Mouse (Mus musculus): ENCODE data around the gene Defb6. TPM values are rescaled to one million over a fixed set of nuclear protein-coding genes. Genes with fewer than 3 reads are reported as not detected.

Gene Defb6
- not detected for total RNA-seq (2021)

DNA sequence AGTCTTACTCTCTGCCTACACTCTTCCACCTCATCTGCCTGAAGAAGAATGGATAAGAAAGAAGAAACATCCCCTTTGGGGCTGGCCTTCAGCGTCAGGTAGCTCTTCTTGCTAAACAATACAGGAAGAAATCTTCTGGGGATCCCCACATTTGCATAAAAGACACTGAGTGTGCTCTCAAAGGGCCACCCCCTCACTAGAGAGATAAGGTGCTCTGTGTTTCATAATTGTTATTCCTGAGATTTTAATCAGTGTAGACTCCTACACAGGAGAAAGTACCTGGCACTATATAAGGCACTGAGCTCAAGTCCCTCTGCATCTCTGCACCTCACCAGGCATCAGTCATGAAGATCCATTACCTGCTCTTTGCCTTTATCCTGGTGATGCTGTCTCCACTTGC lies at the start of gene Defb6:
Gene Defb6, plus strand, starts transcription at position 318 of the 400 bp plus-strand sequence.
- intact Hi-C loops (cut with DNase I) = no loop called here
- no peak for DNase-seq

DNA sequence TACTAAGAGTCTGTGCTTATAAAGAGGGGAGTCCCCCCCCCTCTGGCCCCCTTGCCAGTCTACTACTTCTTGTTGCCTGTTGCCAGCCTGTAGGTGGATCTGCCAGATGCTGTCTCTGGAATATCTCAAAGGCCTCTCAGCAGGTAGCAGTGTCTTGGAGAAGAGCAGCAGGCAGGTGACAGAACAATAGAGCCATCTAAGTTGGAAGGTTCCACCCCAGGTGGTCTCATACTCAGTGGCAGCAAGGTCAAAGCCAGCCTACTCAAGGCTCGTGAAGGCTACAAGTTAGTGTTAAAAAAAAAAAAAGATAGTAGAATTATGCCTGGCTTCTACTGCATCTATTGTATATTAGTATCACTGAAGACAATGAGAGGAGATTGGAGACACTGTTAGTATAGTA lies 12.8 kb downstream of the Defb6 start:
- DNase-seq = no peak

DNA sequence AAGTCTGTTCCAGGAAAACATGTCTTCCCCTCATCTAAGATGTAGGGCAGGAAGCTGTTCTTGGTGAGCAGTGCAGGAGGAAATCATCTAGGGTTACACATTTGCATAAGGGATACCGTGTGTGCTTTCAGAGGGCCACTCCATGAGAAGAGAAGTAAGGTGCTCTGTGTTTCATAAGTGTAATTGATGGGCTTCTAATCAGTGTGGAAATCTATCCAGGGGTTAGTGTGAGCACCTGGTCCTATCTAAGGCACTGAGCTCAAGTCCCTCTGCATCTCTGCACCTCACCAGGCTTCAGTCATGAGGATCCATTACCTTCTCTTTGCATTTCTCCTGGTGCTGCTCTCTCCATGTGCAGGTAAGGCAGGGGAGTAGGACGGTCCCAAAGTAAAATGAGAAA lies 14.3 kb downstream of the Defb6 start, which contains the start of gene Defb46:
Gene Defb46, plus strand, starts transcription at position 301 of the 400 bp plus-strand sequence.
- intact Hi-C loops (cut with DNase I) = no loop called here
- no peak for DNase-seq

More for the DNA sequence above, 12.8 kb downstream of the Defb6 start:
- intact Hi-C loops (cut with DNase I) = no loop called here

DNA sequence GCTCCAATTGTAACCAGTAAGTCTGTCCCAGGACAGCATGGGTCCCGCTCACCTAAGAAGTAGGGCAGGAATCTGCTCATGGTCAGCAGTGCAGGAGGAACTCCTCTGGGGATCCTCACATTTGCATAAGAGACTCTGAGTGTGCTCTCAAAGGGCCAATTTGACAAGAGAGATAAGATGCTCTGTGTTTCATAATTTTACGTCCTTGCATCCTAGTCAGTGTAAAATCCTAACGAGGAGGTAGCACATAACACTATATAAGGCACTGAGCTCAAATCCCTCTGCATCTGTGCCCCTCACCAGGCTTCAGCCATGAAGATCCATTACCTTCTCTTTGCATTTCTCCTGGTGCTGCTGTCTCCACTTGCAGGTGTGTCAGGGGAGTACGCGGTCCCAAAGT lies 22.0 kb downstream of the Defb6 start, which contains the start of gene Defb5:
Gene Defb5, plus strand, starts transcription at position 301 of the 400 bp plus-strand sequence.
- intact Hi-C loops (cut with DNase I) = no loop called here
- DNase-seq = no peak

DNA sequence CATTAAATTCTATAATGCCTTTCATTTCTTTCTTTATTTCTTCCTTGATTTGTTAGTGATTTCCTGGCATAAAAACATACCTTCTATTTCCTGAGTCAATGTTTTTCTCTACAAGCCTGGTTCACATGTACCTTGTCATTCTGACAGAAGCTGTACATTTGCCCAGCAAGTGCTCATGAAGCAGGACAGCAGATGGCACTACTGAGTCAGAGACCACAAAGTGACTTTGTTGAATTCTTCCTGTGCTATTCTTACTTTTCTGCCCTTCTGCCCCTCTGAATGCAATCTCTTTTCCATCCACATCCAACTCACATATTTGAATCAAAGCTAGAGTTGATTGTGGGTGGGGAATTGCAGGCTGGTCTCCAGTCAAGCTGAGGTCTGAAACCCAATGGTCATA lies 32.9 kb downstream of the Defb6 start:
- DNase-seq = no peak
- intact Hi-C loops (cut with DNase I) = no loop called here

DNA sequence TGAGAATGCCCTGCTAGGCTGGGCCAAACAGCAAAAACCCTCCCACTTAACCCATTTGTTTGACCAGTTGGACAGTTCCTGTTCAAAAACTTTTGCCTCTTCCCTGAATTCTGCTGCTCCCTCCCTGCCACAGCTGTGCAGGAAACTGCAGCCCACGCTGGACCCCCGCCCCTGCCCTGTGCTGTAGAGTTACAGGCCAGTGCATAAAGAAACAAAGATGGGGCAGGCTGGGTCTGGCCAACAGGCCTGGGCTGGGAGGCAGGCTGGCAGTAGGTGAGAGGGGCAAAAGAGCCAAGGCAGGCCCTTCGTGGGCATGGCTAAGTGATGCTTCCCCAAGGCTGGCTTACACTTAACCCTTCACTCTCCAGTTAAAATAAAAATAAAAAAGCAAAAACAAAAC lies 34.4 kb downstream of the Defb6 start:
- intact Hi-C loops (cut with DNase I) = no loop called here
- DNase-seq = no peak

Other genes with a start within 250 kb of the Defb6 start
- not detected for gene Defb40, start 247.2 kb upstream of the Defb6 start, total RNA-seq (2021)
- not detected for gene Defb37, start 234.4 kb upstream of the Defb6 start, total RNA-seq (2021)
- gene Defb38, start 198.9 kb upstream of the Defb6 start, total RNA-seq (2021) = not detected
- not detected for gene Defb39, start 160.7 kb upstream of the Defb6 start, total RNA-seq (2021)
- gene Defb12, start 110.6 kb upstream of the Defb6 start, total RNA-seq (2021) = not detected
- gene Defb34, start 101.7 kb upstream of the Defb6 start, total RNA-seq (2021) = not detected
- gene Gm45826, start 84.7 kb upstream of the Defb6 start, total RNA-seq (2021) = not detected
- gene Defb14, start 31.1 kb upstream of the Defb6 start, total RNA-seq (2021) = not detected
- gene Defb4, start 26.8 kb upstream of the Defb6 start, total RNA-seq (2021) = not detected
- gene Defb46, start 14.4 kb downstream of the Defb6 start, total RNA-seq (2021) = not detected
- not detected for gene Defb5, start 22.1 kb downstream of the Defb6 start, total RNA-seq (2021)
- not detected for gene Defb3, start 67.9 kb downstream of the Defb6 start, total RNA-seq (2021)
- not detected for gene Defb8, start 222.1 kb downstream of the Defb6 start, total RNA-seq (2021)

Data from heart, postnatal 10 days (tissue).